Mouse (Mus musculus) limb, embryonic 11.5 days (tissue): ENCODE measurements around the gene Zfp598. TPM values are rescaled to one million over a fixed set of nuclear protein-coding genes. Genes with fewer than 3 reads are reported as not detected.
"Not testable (repeated sequence)": the region's sequence is repeated elsewhere in the genome, so short reads cannot be mapped to it uniquely, and the experiment has no call there.

ENCODE experiments used
- ATAC-seq: fragments of 200-750 bp; cut with Nextera tagmentation; 2 replicates; pipeline ENCODE4 v1.8.0; 2017; ENCODE audit warnings: low read depth; ENCODE audit not compliant: insufficient number of reproducible peaks, low FRiP score, low TSS enrichment
- DNase-seq: peaks from one replicate; pipeline ENCODE4 v3.0.0-alpha.2; 2015; ENCODE audit warnings: low spot score
- H3K27ac ChIP-seq: fragments of 300-500 bp; sonication (generic); replicated peaks from 2 replicates; pipeline ENCODE4 v1.5.1; 2014; ENCODE audit warnings: low read depth, mild to moderate bottlenecking, low read length
- H3K27me3 ChIP-seq: fragments of 300-500 bp; sonication (generic); 2 replicates; pipeline ENCODE4 v1.6.1; 2014; ENCODE audit warnings: mild to moderate bottlenecking, low read length, mixed read lengths; ENCODE audit not compliant: control insufficient read depth, insufficient read depth
- H3K36me3 ChIP-seq: fragments of 300-500 bp; sonication (generic); 2 replicates; pipeline ENCODE4 v1.6.1; 2014; ENCODE audit warnings: mild to moderate bottlenecking, low read length, moderate library complexity, mixed read lengths; ENCODE audit not compliant: control insufficient read depth, insufficient read depth
- H3K4me1 ChIP-seq: fragments of 300-500 bp; sonication (generic); 2 replicates; pipeline ENCODE4 v1.6.1; 2014; ENCODE audit warnings: low read length, mixed read lengths; ENCODE audit not compliant: control insufficient read depth, insufficient read depth
- H3K4me2 ChIP-seq: fragments of 300-500 bp; sonication (generic); 2 replicates; pipeline ENCODE4 v1.6.1; 2014; ENCODE audit warnings: low read depth, mild to moderate bottlenecking, moderate library complexity; ENCODE audit not compliant: severe bottlenecking
- H3K4me3 ChIP-seq: fragments of 300-500 bp; sonication (generic); 2 replicates; pipeline ENCODE4 v1.5.1; 2014; ENCODE audit warnings: low read depth, low read length
- H3K9ac ChIP-seq: fragments of 300-500 bp; sonication (generic); 2 replicates; pipeline ENCODE4 v1.6.1; 2014; ENCODE audit warnings: mild to moderate bottlenecking, low read length
- H3K9me3 ChIP-seq: fragments of 300-500 bp; sonication (generic); 2 replicates; pipeline ENCODE4 v1.6.1; 2016; ENCODE audit warnings: low read length; ENCODE audit not compliant: control insufficient read depth
- WGBS: fragments of 180-500 bp; shearing (Covaris S2); extraction: QIAGEN DNeasy Blood & Tissue Kit; methylation state at CpG from one replicate; pipeline ENCODE4 v1.1.7; 2014; 5-methylcytosine and 5-hydroxymethylcytosine counted together
- polyA plus RNA-seq: library from polyadenylated mRNA; unstranded; fragments of >200 nt; fragmentation: Nextera tagmentation; extraction: Ambion mirVana; gene quantifications from 2 replicates; pipeline ENCODE4 v1.2.1, GENCODE M21; 2014

The Zfp598 gene
- polyA plus RNA-seq, 1 experiment from 2014 or later, result 36.3 TPM

GRCm38 (mm10) chr17:24669214-24669544 lies 308 bp upstream of the Zfp598 start:
- not testable (repeated sequence) for H3K9me3 ChIP-seq, H3K27ac ChIP-seq, H3K36me3 ChIP-seq, DNase-seq, H3K27me3 ChIP-seq, ATAC-seq
- WGBS, result 10% methylated on average over 15 of the region's 15 CpGs
- Histone ChIP-seq H3K4me1 (peaks cover 23% of the 10 kb centered on the region), H3K4me3 (peak overlapping the region; percentile 97), H3K4me2 (peak overlapping the region; percentile 56), H3K9ac (peak overlapping the region; percentile 96; the same call in 1 of the 2 replicates)

DNA sequence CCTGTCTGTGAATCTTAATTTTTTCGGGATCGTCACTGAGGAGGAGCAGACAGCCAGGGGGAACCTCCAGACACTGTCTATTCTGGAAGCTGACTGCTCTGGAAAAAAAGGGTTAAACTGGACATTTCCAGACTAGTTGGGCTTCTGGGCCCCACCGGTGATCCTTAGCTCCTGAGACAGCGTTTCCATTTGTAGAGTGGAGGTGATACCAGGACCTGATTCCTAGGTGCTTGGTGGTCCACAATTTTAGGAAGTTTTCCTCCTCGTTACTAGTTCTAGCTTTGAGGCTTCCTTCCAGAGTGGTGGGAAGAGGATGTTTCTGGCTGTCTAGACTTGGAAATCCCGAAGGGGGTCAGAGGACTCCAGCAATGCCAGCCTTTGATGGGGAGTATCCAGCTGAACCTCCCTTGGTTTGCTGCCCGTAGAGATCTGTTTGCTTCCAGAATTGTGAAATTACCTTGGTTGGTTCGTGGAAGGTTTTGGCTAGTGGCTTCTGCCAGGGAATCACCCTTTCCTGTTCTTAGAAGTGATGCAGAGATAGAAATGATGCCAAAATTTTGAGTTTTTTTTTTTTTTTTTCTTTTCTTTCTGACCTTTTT lies 858 bp downstream of the Zfp598 start:
- H3K36me3 ChIP-seq, result no peaks in the 10 kb centered on the region
- DNase-seq, result no peak
- no peaks in the 10 kb centered on the region for H3K27me3 ChIP-seq
- peak overlapping the region; percentile 96 for H3K9ac ChIP-seq
- peaks cover 23% of the 10 kb centered on the region for H3K4me1 ChIP-seq
- peak overlapping the region; percentile 97 for H3K4me3 ChIP-seq
- 11% methylated on average over 8 of the region's 8 CpGs for WGBS
- no peak for ATAC-seq
- H3K9me3 ChIP-seq, result no peaks in the 10 kb centered on the region
- H3K27ac ChIP-seq, result peak overlapping the region; percentile 72; the same call in 1 of the 2 replicates
- H3K4me2 ChIP-seq, result peak overlapping the region; percentile 56

DNA sequence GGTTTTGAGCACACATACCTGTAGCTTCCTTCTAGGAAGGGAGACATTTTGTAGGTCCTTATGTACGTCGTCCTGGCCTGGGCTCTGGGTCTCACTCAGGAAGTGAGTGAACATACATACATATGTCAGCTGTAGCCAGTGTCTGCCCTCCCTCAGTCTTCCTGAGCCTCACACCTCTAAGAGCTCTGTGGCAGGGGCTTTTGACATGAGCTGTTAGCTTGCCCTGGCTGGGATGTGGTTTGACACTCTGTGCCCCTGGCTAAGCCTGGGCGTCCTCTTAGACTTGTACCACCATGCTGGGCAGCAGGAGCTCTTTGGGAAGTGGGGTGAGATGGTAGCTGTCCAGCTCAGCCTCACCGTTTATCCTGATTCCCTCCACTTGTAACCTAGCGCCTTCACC lies 1.9 kb downstream of the Zfp598 start:
- H3K9me3 ChIP-seq, result no peaks in the 10 kb centered on the region
- H3K27ac ChIP-seq, result no peak overlapping the region
- no peak for DNase-seq
- H3K36me3 ChIP-seq, result no peaks in the 10 kb centered on the region
- H3K4me3 ChIP-seq, result no peak overlapping the region
- H3K27me3 ChIP-seq, result no peaks in the 10 kb centered on the region
- H3K4me1 ChIP-seq, result peaks cover 23% of the 10 kb centered on the region
- H3K9ac ChIP-seq, result no peak overlapping the region
- WGBS, result 72% methylated on average over 5 of the region's 5 CpGs
- ATAC-seq, result no peak
- H3K4me2 ChIP-seq, result peak overlapping the region; percentile 56; the same call in 1 of the 2 replicates

DNA sequence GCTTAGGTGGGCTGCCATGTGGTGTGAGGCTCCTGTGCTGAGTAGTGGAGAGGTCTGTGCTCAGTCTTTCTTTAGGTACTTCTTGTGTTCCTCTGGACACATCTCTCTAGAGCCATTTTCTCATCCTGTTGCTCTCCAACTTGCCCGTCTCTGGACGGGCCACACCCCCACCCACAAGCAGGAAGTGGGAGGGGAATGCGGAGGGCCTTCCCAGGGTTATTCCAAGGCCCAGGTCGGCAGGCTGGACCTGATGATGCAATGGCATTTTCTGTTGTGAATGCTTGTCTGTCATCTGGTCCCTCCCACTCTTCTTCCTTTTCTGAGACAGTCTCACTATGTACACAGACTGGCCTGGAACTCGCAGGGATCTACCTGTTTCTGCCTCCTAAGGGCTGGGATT lies 2.7 kb downstream of the Zfp598 start:
- H3K27ac ChIP-seq, result no peak overlapping the region
- ATAC-seq (no peak), DNase-seq (no peak)
- no peak overlapping the region for H3K4me3 ChIP-seq
- peaks cover 23% of the 10 kb centered on the region for H3K4me1 ChIP-seq
- peak overlapping the region; percentile 22; the same call in 1 of the 2 replicates for H3K4me2 ChIP-seq
- 30% methylated on average over 5 of the region's 5 CpGs for WGBS
- no peaks in the 10 kb centered on the region for H3K36me3 ChIP-seq
- H3K9ac ChIP-seq, result peak overlapping the region; percentile 9; the same call in 1 of the 2 replicates
- no peaks in the 10 kb centered on the region for H3K9me3 ChIP-seq
- H3K27me3 ChIP-seq, result no peaks in the 10 kb centered on the region

DNA sequence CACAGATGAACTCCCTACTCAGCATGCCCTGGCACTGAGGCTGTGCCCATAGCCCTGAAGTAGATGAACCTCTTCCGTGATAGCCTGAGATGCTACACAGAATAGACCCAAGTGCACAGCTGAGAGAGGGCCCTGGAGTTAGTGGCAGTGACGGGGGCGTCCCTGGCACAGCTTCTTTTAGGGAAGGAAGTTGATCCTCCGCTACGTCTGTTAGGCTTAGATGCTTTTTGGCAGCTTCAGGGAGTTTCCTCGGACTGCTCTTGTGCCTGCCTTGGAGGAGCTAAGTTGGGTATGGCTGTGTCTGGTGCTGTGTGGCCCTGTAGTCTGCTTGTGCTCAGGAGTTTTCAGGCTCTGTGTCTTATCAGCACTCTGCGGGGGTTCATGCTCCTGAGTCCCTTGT lies 4.8 kb downstream of the Zfp598 start:
- 85% methylated on average over 7 of the region's 7 CpGs for WGBS
- Histone ChIP-seq H3K4me1 (peaks cover 23% of the 10 kb centered on the region), H3K27ac (no peak overlapping the region), H3K4me3 (no peak overlapping the region), H3K9me3 (no peaks in the 10 kb centered on the region), H3K36me3 (peaks cover 17% of the 10 kb centered on the region), H3K9ac (no peak overlapping the region), H3K27me3 (no peaks in the 10 kb centered on the region), H3K4me2 (no peak overlapping the region)
- ATAC-seq (no peak), DNase-seq (no peak)

- whole genome bisulfite sequencing, result 61% methylated on average over 2 of the region's 2 CpGs
- peak; percentile 84 for DNase-seq
Observed at GRCm38 (mm10) chr17:24676187-24676586, 6.7 kb downstream of the Zfp598 start.

GRCm38 (mm10) chr17:24676877-24677276 lies 7.4 kb downstream of the Zfp598 start:
- H3K4me3 ChIP-seq, result no peak overlapping the region
- no peak for ATAC-seq
- H3K9ac ChIP-seq, result no peak overlapping the region
- H3K36me3 ChIP-seq, result peaks cover 35% of the 10 kb centered on the region
- no peaks in the 10 kb centered on the region for H3K27me3 ChIP-seq
- no peaks in the 10 kb centered on the region for H3K9me3 ChIP-seq
- DNase-seq, result no peak
- 98% methylated on average over 5 of the region's 5 CpGs for WGBS
- no peak overlapping the region for H3K27ac ChIP-seq
- no peak overlapping the region for H3K4me2 ChIP-seq
- H3K4me1 ChIP-seq, result peaks cover 7% of the 10 kb centered on the region

More at GRCm38 (mm10) chr17:24676187-24676586, 6.7 kb downstream of the Zfp598 start:
- Histone ChIP-seq H3K4me3 (no peak overlapping the region), H3K9ac (no peak overlapping the region), H3K27ac (no peak overlapping the region), H3K9me3 (no peaks in the 10 kb centered on the region), H3K36me3 (peaks cover 31% of the 10 kb centered on the region), H3K4me2 (no peak overlapping the region), H3K4me1 (peaks cover 14% of the 10 kb centered on the region), H3K27me3 (no peaks in the 10 kb centered on the region)
- no peak for ATAC-seq

DNA sequence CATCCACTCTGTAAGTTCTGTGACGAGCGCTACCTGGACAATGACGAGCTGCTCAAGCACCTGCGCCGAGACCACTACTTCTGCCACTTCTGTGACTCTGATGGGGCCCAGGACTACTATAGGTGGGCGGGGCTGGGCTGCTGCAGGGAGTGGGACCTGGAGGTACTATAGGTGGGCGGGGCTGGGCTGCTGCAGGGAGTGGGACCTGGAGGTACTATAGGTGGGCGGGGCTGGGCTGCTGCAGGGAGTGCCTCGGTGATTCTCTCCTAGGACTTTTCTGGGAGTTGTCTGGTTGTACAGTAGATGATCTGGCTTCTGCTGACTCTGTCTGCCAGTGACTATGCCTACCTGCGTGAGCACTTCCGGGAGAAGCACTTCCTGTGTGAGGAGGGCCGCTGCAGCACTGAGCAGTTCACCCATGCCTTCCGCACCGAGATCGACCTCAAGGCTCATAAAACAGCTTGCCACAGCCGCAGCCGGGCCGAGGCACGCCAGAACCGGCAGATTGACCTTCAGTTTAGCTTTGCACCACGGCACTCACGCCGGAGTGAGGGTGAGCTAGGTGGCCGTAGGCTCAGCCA lies 8.1 kb downstream of the Zfp598 start:
- peaks cover under 1% of the 10 kb centered on the region; the same call in 1 of the 2 replicates for H3K4me1 ChIP-seq
- no peak overlapping the region for H3K9ac ChIP-seq
- no peak overlapping the region for H3K4me3 ChIP-seq
- H3K27me3 ChIP-seq, result no peaks in the 10 kb centered on the region
- 90% methylated on average over 24 of the region's 24 CpGs for WGBS
- peaks cover 37% of the 10 kb centered on the region for H3K36me3 ChIP-seq
- DNase-seq, result no peak
- no peak for ATAC-seq
- H3K27ac ChIP-seq, result no peak overlapping the region
- H3K4me2 ChIP-seq, result no peak overlapping the region
- no peaks in the 10 kb centered on the region for H3K9me3 ChIP-seq
